Mouse (Mus musculus): ENCODE results near the gene Lgmn.

- no peak for TF ChIP-seq CTCF (IDR thresholded peaks at IDR 0.05; ENCODE audit: extremely low read depth, insufficient read length, insufficient replicate concordance, low read depth, low read length)
- TF ChIP-seq POLR2A (IDR thresholded peaks at IDR 0.05; ENCODE audit: low read depth, low read length): no peak
Measured at GRCm38 (mm10) chr12:102468136-102468535, 28.5 kb upstream of the Lgmn start.
